In the genomic region with DNA sequence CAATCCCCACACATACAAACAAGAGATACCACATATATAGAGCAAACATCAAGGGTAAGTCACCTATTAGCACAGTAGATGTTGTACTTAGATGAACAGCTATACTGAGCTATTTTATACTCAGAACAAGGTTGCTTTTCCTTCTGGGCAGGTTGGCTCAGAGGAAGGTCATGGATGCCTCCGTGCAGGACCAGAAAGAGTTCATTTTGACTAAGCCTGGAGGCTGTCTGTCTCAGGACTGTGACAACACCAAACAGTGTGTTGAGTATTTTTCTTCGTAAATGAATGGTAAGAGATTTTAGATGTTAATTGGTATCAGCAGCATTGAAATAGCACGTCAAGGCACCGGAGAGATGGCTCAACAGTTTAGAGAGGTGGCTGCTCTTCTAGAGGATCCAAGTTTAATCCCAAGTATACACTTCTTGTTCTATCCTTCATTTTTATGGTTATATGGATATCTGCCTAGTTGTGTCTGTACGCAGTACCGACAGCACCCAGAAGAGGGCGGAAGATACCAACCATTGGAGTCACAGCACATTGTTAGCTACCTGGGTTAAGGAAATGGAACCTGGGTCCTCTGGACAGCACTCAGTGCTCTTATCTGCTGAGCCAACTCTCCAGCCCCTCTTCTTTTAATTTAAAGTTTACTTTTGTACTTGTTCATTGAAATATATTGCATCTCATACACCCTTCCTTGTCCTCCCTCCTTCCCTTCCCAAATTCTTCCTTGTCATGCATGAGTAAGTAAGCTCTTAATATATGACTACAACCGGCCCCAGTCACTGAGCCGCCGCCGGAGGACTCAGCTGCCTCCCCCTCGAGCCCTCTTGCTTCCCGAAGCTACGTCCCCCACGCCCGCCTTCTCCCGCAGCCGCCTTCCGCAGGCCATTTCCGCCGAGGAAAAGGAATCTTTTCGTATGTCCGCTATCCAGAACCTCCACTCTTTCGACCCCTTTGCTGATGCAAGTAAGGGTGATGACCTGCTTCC, we compare ENCODE assay signal across 8 mouse cellular contexts. TPM values are rescaled to one million over a fixed set of nuclear protein-coding genes. Genes with fewer than 3 reads are reported as not detected.
DNase-seq lines count a peak whose midpoint lies in the region; ATAC-seq lines count a peak whose summit lies in the region.

No protein-coding gene starts in this region.

- peak overlapping the region; percentile 76 for H3K4me2 ChIP-seq in intestine, embryonic 15.5 days (replicated peaks)

- H3K27ac ChIP-seq in intestine, embryonic 15.5 days = no peak overlapping the region

- WGBS in intestine, embryonic 15.5 days = 10% methylated on average over 24 of the region's 24 CpGs

- no peaks in the 10 kb centered on the region for H3K27me3 ChIP-seq in intestine, embryonic 15.5 days (replicated peaks)

- intact Hi-C loops in left cerebral cortex, postnatal 14 days (cut with DNase I) = loop anchor here (5.0 kb wide), 1 partner anchor 219 kb away; no protein-coding TSS in a partner anchor

- peak; percentile 88 for ATAC-seq in intestine, embryonic 15.5 days
- peak; percentile 100 for ATAC-seq in megakaryocyte-erythroid progenitor cell, adult 5-6 weeks (replicated peaks; ENCODE audit: low FRiP score, low TSS enrichment, poor library complexity, severe bottlenecking)

- H3K4me3 ChIP-seq in intestine, embryonic 15.5 days (replicated peaks) = peak overlapping the region; percentile 35

- H3K4me1 ChIP-seq in intestine, embryonic 15.5 days (replicated peaks) = no peaks in the 10 kb centered on the region

- peak overlapping the region; percentile 37; the same call in 1 of the 2 replicates for H3K9ac ChIP-seq in intestine, embryonic 15.5 days

- DNase-seq in adrenal gland, adult (ENCODE audit: inconsistent age in 2 of 2, low spot score in 1 of 2) = peak; percentile 80 to 96
- peak; percentile 89 for DNase-seq in embryo, embryonic 10.5 days (ENCODE audit: low spot score)
- peak; percentile 42 to 68 for DNase-seq in gastrocnemius, postnatal 4 days (ENCODE audit: low spot score in 2 of 2)
- DNase-seq in left cerebral cortex, postnatal 14 days (ENCODE audit: low spot score in 2 of 2) = peak; percentile 92 to 94
- peak; percentile 78 for DNase-seq in right cerebral cortex, postnatal 25 days
- peak; percentile 54 to 84 for DNase-seq in urinary bladder, postnatal 4 days (ENCODE audit: low spot score in 2 of 2)

- no peaks in the 10 kb centered on the region for H3K36me3 ChIP-seq in intestine, embryonic 15.5 days

- H3K9me3 ChIP-seq in intestine, embryonic 15.5 days = no peaks in the 10 kb centered on the region

RNA-seq across cellular contexts. Expression of a gene that starts 57.7 kb away (rescaled TPM):
- 1 to 10 TPM; 5.1 TPM for total RNA-seq in gastrocnemius, postnatal 4 days (2021)
- 4.0 and 4.3 TPM in 2 replicates for polyA plus RNA-seq in intestine, embryonic 15.5 days (2015; fragmentation: Nextera tagmentation; extraction: Ambion mirVana)
- 10 to 100 TPM; 20.0 to 21.3 TPM for total RNA-seq in left cerebral cortex, postnatal 14 days (2021)
- total RNA-seq in megakaryocyte-erythroid progenitor cell, adult 5-6 weeks (2014; fragmentation: Nextera tagmentation) = 3.5 and 6.8 TPM in 2 replicates
- 5.4 TPM in 1 of 2 replicates, not detected in the other for total RNA-seq in megakaryocyte-erythroid progenitor cell, adult 5-6 weeks (2017)
